Comparison of ENCODE assay signal across 8 mouse cellular contexts in the genomic region with DNA sequence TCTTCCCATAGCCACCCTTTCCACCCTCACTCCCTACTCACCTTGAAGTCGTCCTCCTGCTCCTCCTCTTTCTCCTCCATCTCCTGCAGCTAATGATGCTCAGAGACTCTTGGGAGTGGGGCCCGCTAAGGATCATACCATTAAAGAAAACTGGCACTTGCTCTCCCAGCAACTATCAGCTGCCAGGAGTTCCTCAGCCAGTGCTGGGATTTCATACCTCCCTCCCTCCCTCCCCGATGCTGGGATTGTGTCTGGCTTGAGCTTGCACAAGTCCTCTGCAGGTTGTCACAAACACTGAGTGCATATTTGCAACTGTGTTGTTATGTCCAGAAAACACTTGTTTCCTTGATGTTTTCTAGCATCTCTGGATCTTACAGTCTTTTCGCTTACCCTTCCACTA. TPM values are rescaled to one million over a fixed set of nuclear protein-coding genes. Genes with fewer than 3 reads are reported as not detected.
DNase-seq lines count a peak whose midpoint lies in the region; ATAC-seq and TF ChIP-seq lines count a peak whose summit lies in the region.

A gene (minus strand): TSS at position 101 of the 400 bp plus-strand sequence.

- no peak for ATAC-seq in embryonic facial prominence, embryonic 15.5 days (ENCODE audit: insufficient number of reproducible peaks, low FRiP score, low TSS enrichment, low read depth)
- no peak for ATAC-seq in intestine, embryonic 14.5 days (replicated peaks; ENCODE audit: low FRiP score, low TSS enrichment, low read depth)
- ATAC-seq in neural tube, embryonic 12.5 days (ENCODE audit: low FRiP score, low read depth): no peak

- H3K27ac ChIP-seq in layer of hippocampus, adult 2 months: 0 out of 2 replicates have a peak within 1 kb of the TSS, but pooled peaks have one; percentile 18
- no peak within 1 kb of the TSS for H3K27ac ChIP-seq in embryonic facial prominence, embryonic 15.5 days (replicated peaks)
- H3K27ac ChIP-seq in intestine, embryonic 14.5 days (ENCODE audit: low read depth): no peak within 1 kb of the TSS
- H3K27ac ChIP-seq in neural tube, embryonic 12.5 days: no peak within 1 kb of the TSS

- no peak for DNase-seq in layer of hippocampus, adult 2 months (ENCODE audit: low spot score in 2 of 2)
- no peak for DNase-seq in layer of hippocampus, adult 9-10 months (ENCODE audit: low spot score)
- no peak for DNase-seq in intestine, embryonic 14.5 days (ENCODE audit: low spot score)
- DNase-seq in retina, embryonic 14.5 days (ENCODE audit: low spot score): no peak
- no peak for DNase-seq in embryo, embryonic 10 days (ENCODE audit: low spot score)
- no peak for DNase-seq in kidney, postnatal 14 days

- H3K9ac ChIP-seq in embryonic facial prominence, embryonic 15.5 days: no peak within 1 kb of the TSS
- H3K9ac ChIP-seq in intestine, embryonic 14.5 days (ENCODE audit: low read length): no peak within 1 kb of the TSS
- no peak within 1 kb of the TSS; the same call in 1 of the 2 replicates for H3K9ac ChIP-seq in neural tube, embryonic 12.5 days

- no peaks in the 10 kb centered on the region for H3K27me3 ChIP-seq in embryonic facial prominence, embryonic 15.5 days
- H3K27me3 ChIP-seq in intestine, embryonic 14.5 days (replicated peaks; ENCODE audit: control insufficient read depth, insufficient read depth, low read length): no peaks in the 10 kb centered on the region
- no peaks in the 10 kb centered on the region for H3K27me3 ChIP-seq in neural tube, embryonic 12.5 days (replicated peaks)

- no peaks in the 10 kb centered on the region for H3K36me3 ChIP-seq in embryonic facial prominence, embryonic 15.5 days
- no peaks in the 10 kb centered on the region for H3K36me3 ChIP-seq in intestine, embryonic 14.5 days (ENCODE audit: control insufficient read depth, insufficient read depth, low read length)
- H3K36me3 ChIP-seq in neural tube, embryonic 12.5 days: no peaks in the 10 kb centered on the region

- H3K9me3 ChIP-seq in embryonic facial prominence, embryonic 15.5 days (replicated peaks): no peaks in the 10 kb centered on the region
- H3K9me3 ChIP-seq in intestine, embryonic 14.5 days (ENCODE audit: control insufficient read depth, low read length): no peaks in the 10 kb centered on the region
- H3K9me3 ChIP-seq in neural tube, embryonic 12.5 days: no peaks in the 10 kb centered on the region

- WGBS in embryonic facial prominence, embryonic 15.5 days: 70% methylated on average over 4 of the region's 4 CpGs
- 69% methylated on average over 4 of the region's 4 CpGs for WGBS in intestine, embryonic 14.5 days
- WGBS in neural tube, embryonic 12.5 days: 73% methylated on average over 4 of the region's 4 CpGs

- H3K4me2 ChIP-seq in embryonic facial prominence, embryonic 15.5 days (replicated peaks): peak within 1 kb of the TSS; percentile 78
- peak within 1 kb of the TSS; percentile 59 for H3K4me2 ChIP-seq in intestine, embryonic 14.5 days (ENCODE audit: low read length)
- H3K4me2 ChIP-seq in neural tube, embryonic 12.5 days (replicated peaks): peak within 1 kb of the TSS; percentile 79

- TF ChIP-seq CTCF in layer of hippocampus, adult 2 months (conservative IDR thresholded peaks at IDR 0.05): no peak

- peaks cover 18% of the 10 kb centered on the region for H3K4me1 ChIP-seq in embryonic facial prominence, embryonic 15.5 days
- H3K4me1 ChIP-seq in intestine, embryonic 14.5 days (replicated peaks; ENCODE audit: control insufficient read depth, insufficient read depth, low read length): peaks cover 17% of the 10 kb centered on the region
- peaks cover 15% of the 10 kb centered on the region; the same call in 1 of the 2 replicates for H3K4me1 ChIP-seq in neural tube, embryonic 12.5 days

- H3K4me3 ChIP-seq in layer of hippocampus, adult 2 months: peak within 1 kb of the TSS; percentile 75; the same call in 1 of the 2 replicates
- peak within 1 kb of the TSS; percentile 87 for H3K4me3 ChIP-seq in embryonic facial prominence, embryonic 15.5 days (replicated peaks)
- H3K4me3 ChIP-seq in intestine, embryonic 14.5 days (ENCODE audit: low read depth, low read length): peak within 1 kb of the TSS; percentile 81; the same call in 1 of the 2 replicates
- peak within 1 kb of the TSS; percentile 88; the same call in 1 of the 2 replicates for H3K4me3 ChIP-seq in neural tube, embryonic 12.5 days

RNA-seq across cellular contexts. Expression of the gene that starts here (rescaled TPM):
- 10 to 100 TPM; 13.1 to 14.6 TPM for total RNA-seq in layer of hippocampus, adult 2 months (2021)
- polyA plus RNA-seq in embryonic facial prominence, embryonic 15.5 days (2015; fragmentation: Nextera tagmentation; extraction: Ambion mirVana): 54.7 and 59.1 TPM in 2 replicates
- 24.6 and 26.2 TPM in 2 replicates for polyA plus RNA-seq in intestine, embryonic 14.5 days (2014; fragmentation: Nextera tagmentation; extraction: Ambion mirVana)
- polyA plus RNA-seq in neural tube, embryonic 12.5 days (2016; fragmentation: Nextera tagmentation; extraction: Ambion mirVana): 19.6 and 20.0 TPM in 2 replicates
